Mouse (Mus musculus) ovary, adult 18-20 months (tissue): ENCODE data around the gene Saa1.

Experiments used
- DNase-seq: peaks from one replicate; pipeline ENCODE4 v3.0.0; 2022; ENCODE audit warnings: low spot score, mixed read lengths

Gene Saa1

DNA sequence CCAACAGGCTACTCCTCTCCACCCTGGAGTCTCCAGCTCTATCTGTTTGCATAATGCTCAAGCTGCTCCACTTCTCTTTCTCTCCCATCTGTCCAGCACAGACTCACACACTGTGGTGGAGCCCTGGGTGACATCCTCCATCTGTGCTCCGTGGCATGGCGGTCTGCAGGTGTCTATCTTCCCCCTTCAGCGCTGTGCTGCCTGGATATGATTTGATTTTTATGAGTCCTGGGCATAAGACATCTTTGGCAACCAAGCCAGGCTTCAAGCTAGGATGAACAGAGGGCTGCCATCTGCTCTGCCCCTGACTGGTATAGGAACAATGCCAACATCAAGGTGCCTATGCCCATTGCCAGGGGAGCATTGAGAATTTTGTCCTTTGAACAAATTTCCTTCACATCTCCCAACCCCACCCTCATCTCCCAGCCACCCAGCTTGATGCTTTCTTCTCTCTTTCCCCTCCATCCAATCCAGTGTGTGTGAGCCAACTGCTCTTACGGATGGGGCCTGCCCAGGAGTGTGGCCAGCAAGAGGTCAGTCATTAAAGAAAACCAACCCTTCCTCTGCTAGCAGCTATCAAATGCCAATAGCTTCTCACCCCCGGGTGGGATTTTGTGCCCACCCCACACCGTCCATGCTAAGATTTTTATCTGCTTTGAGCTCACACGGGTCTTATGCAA lies 24.0 kb downstream of the Saa1 start:
- no peak for DNase-seq

DNA sequence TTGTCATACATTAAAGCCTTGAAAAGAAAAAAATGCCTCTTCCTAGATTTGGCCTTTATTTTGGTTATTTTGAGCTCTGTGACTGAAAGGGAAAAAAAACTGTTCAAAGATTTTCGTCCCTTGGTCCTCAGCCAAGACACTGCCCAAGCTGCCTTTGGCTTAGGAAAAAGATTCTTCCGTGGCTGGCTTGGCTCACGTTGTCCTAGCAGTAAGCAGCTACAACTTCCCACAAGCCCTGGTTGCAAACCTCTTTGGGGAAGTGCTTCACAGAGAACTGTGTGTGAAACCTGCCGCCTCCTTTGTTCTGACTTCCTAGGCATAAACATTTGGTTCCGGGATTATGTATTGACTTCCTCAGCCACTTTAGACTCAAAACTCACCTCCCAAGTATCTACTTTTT lies 25.9 kb downstream of the Saa1 start:
- DNase-seq = no peak

GRCm38 (mm10) chr7:46715600-46715999 lies 27.2 kb downstream of the Saa1 start, which contains the start of gene Saa3:
Gene Saa3 (minus strand): TSS chr7:46715700.
- no peak for DNase-seq

GRCm38 (mm10) chr7:46714518-46714917 lies 28.3 kb downstream of the Saa1 start:
- DNase-seq = no peak

DNA sequence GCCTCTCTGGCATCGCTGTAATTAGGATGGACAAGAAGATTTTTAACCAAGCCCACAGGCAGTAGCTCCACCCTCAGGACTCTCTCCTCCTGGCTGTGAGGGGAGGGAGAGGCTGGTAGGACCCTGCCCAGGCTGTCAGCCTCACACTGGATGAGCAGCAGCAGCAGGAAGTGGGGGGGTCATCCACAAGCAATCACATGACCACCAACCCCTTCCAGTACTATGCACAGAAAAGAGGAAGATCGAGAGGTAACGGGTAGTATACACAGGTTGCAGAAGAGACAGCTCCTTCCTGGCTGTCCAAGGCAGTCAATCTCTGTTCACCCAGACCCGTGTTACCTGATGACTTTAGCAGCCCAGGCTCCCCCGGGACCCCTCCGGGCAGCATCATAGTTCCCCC lies 30.5 kb downstream of the Saa1 start:
- DNase-seq = no peak

- DNase-seq = peak; percentile 57
Observed at GRCm38 (mm10) chr7:46710390-46710844, 32.4 kb downstream of the Saa1 start, which contains the start of gene Saal1. Gene Saal1 (minus strand): TSS chr7:46710680.

DNA sequence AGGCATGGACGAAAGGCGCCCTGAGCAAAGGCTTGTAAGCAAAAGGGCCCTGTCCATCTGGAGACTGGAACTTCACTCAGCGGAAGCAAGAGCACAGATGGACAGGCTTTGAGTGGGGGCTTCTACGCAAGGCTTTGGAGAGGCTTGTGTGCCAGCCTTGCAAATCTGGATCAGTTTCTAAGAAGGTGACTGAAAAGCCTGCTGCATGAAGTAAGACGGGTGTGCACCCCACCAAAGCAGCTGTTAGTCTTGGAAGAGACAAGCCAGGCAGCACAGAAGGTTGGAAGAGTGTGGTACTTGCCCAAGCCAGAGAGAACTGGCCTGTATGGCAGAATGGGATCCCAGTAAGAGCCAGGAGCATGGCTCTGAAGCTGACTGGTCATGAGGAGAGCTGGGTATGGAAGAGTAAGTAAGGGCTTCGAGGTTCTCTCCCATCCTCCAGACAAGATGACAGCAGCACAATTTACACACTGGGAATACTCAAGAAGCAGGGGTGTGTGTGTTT lies 42.2 kb downstream of the Saa1 start:
- no peak for DNase-seq

GRCm38 (mm10) chr7:46696754-46697153 lies 46.0 kb downstream of the Saa1 start:
- no peak for DNase-seq
